Mouse (Mus musculus): ENCODE results near the gene Gdf15.

GRCm38 (mm10) chr8:70613763-70614162, 18.5 kb downstream of the Gdf15 start:
- TF ChIP-seq JUND (IDR thresholded peaks at IDR 0.05; ENCODE audit: low read depth, low read length) (no peak), ELF1 (IDR thresholded peaks at IDR 0.05; ENCODE audit: low read depth, low read length) (no peak), ZNF384 (IDR thresholded peaks at IDR 0.05; ENCODE audit: low read depth, low read length) (no peak), GABPA (IDR thresholded peaks at IDR 0.05; ENCODE audit: low read depth, low read length) (no peak), CTCF (IDR thresholded peaks at IDR 0.05 in 2 of 3, conservative IDR thresholded peaks at IDR 0.05 in 1 of 3; ENCODE audit: control insufficient read depth in 1 of 3, insufficient read depth in 1 of 3, low read depth in 2 of 3, low read length in 3 of 3, poor library complexity in 1 of 3, severe bottlenecking in 1 of 3) (no peak), CHD2 (IDR thresholded peaks at IDR 0.05; ENCODE audit: low read length) (no peak), POLR2A (IDR thresholded peaks at IDR 0.05; ENCODE audit: control insufficient read depth in 1 of 2, insufficient read depth in 1 of 2, low read depth in 1 of 2, low read length in 2 of 2, poor library complexity in 1 of 2) (no peak), MAZ (IDR thresholded peaks at IDR 0.05; ENCODE audit: low read depth, low read length) (no peak), GATA1 (IDR thresholded peaks at IDR 0.05; ENCODE audit: low read depth, low read length) (no peak), MAX (IDR thresholded peaks at IDR 0.05; ENCODE audit: low read length) (no peak), MAFK (IDR thresholded peaks at IDR 0.05; ENCODE audit: borderline replicate concordance, low read depth, low read length) (no peak), USF1 (IDR thresholded peaks at IDR 0.05; ENCODE audit: low read depth, low read length) (no peak), SMC3 (IDR thresholded peaks at IDR 0.05; ENCODE audit: low read depth, low read length) (no peak)

All from MEL (cell line).